9 mouse cellular contexts compared by ENCODE assay signal in genomic region chr5:112864719-112865367, GRCm38 (mm10). TPM values are rescaled to one million over a fixed set of nuclear protein-coding genes. Genes with fewer than 3 reads are reported as not detected.
A peak's percentile ranks its signal among the peaks of the same experiment; 100 is the strongest.
DNase-seq lines count a peak whose midpoint lies in the region; ATAC-seq lines count a peak whose summit lies in the region.
"Had no signal": no experiment of that assay in that cellular context is flagged by ENCODE, and none has a peak within 500 bp of the region (broad histone marks: within the 10 kb centered on the region; RNA-seq: fewer than 3 reads in every experiment).

No protein-coding gene starts in this region.

- 46% methylated on average over 4 of the region's 4 CpGs for WGBS in heart, embryonic 10.5 days
- 48% methylated on average over 4 of the region's 4 CpGs for WGBS in embryonic facial prominence, embryonic 10.5 days
- WGBS in limb, embryonic 10.5 days, result 53% methylated on average over 4 of the region's 4 CpGs

- H3K27me3 ChIP-seq in heart, embryonic 10.5 days (ENCODE audit: insufficient read depth, poor library complexity, severe bottlenecking), result 0 out of 2 replicates have a peak, but pooled peaks cover 4% of the 10 kb centered on the region
- H3K27me3 ChIP-seq in embryonic facial prominence, embryonic 10.5 days (replicated peaks; ENCODE audit: low read depth, poor library complexity, severe bottlenecking), result peaks cover 18% of the 10 kb centered on the region; the same call in 1 of the 2 replicates
- peaks cover under 1% of the 10 kb centered on the region; the same call in 1 of the 2 replicates for H3K27me3 ChIP-seq in limb, embryonic 10.5 days (ENCODE audit: low read depth, poor library complexity, severe bottlenecking)
- H3K27me3 ChIP-seq: Patski had no signal

- H3K9me3 ChIP-seq in heart, embryonic 10.5 days, result no peaks in the 10 kb centered on the region
- no peaks in the 10 kb centered on the region for H3K9me3 ChIP-seq in embryonic facial prominence, embryonic 10.5 days
- no peaks in the 10 kb centered on the region for H3K9me3 ChIP-seq in limb, embryonic 10.5 days (replicated peaks)

- no peak overlapping the region for H3K4me3 ChIP-seq in heart, embryonic 10.5 days
- H3K4me3 ChIP-seq in embryonic facial prominence, embryonic 10.5 days, result no peak overlapping the region
- H3K4me3 ChIP-seq in limb, embryonic 10.5 days, result no peak overlapping the region

- no peak overlapping the region for H3K27ac ChIP-seq in heart, embryonic 10.5 days
- H3K27ac ChIP-seq in embryonic facial prominence, embryonic 10.5 days (replicated peaks), result no peak overlapping the region
- H3K27ac ChIP-seq in limb, embryonic 10.5 days, result no peak overlapping the region

- H3K4me1 ChIP-seq in heart, embryonic 10.5 days, result no peaks in the 10 kb centered on the region
- H3K4me1 ChIP-seq in embryonic facial prominence, embryonic 10.5 days, result peaks cover 6% of the 10 kb centered on the region; the same call in 1 of the 2 replicates
- H3K4me1 ChIP-seq in limb, embryonic 10.5 days, result peaks cover 16% of the 10 kb centered on the region

- ATAC-seq in megakaryocyte-erythroid progenitor cell, adult 5-6 weeks (replicated peaks; ENCODE audit: low FRiP score, low TSS enrichment, poor library complexity, severe bottlenecking), result no peak
- ATAC-seq: Patski had no signal

- peak; percentile 44 to 61 for DNase-seq in heart, postnatal 14 days
- DNase-seq in heart, embryonic 10.5 days (ENCODE audit: low spot score), result no peak
- DNase-seq in urinary bladder, postnatal 25 days (ENCODE audit: low spot score), result peak; percentile 44
- no peak for DNase-seq in urinary bladder, postnatal 10 days (ENCODE audit: low spot score)
- peak; percentile 61 for DNase-seq in embryonic facial prominence, embryonic 10.5 days (ENCODE audit: low spot score)
- DNase-seq in limb, embryonic 10.5 days (ENCODE audit: low spot score), result peak; percentile 75
- peak; percentile 85 for DNase-seq in testis, postnatal 10 days (ENCODE audit: low spot score)

- intact Hi-C loops in heart, postnatal 14 days (cut with DNase I), result loop anchor here (1.0 to 2.0 kb wide), 2 partner anchors 394 to 431 kb away; no protein-coding TSS in a partner anchor

- H3K36me3 ChIP-seq in heart, embryonic 10.5 days, result peaks cover 91% of the 10 kb centered on the region
- no peaks in the 10 kb centered on the region for H3K36me3 ChIP-seq in embryonic facial prominence, embryonic 10.5 days (replicated peaks)
- no peaks in the 10 kb centered on the region for H3K36me3 ChIP-seq in limb, embryonic 10.5 days

RNA-seq across cellular contexts. Expression of gene Myo18b, which starts 31.3 kb away (rescaled TPM):
- total RNA-seq in heart, postnatal 14 days (2021), result 100 to 1,000 TPM; 239 to 240 TPM
- polyA plus RNA-seq in heart, embryonic 10.5 days (2016; fragmentation: Nextera tagmentation; extraction: Ambion mirVana), result 17.0 and 28.0 TPM in 2 replicates
- polyA plus RNA-seq in embryonic facial prominence, embryonic 10.5 days (2016; fragmentation: Nextera tagmentation; extraction: Ambion mirVana), result 0.19 TPM in 2 replicates
- 0.30 and 0.41 TPM in 2 replicates for polyA plus RNA-seq in limb, embryonic 10.5 days (2016; fragmentation: Nextera tagmentation; extraction: Ambion mirVana)
- not detected in 2 replicates for total RNA-seq in megakaryocyte-erythroid progenitor cell, adult 5-6 weeks (2014; fragmentation: Nextera tagmentation)
- not detected in 2 replicates for total RNA-seq in megakaryocyte-erythroid progenitor cell, adult 5-6 weeks (2017)
- polyA plus RNA-seq: Patski had no signal

Comparison
In these comparisons a context has a peak if more than half of its experiments do, and no peak if none do; other contexts are left out.
1. DNase-seq: peak in heart, postnatal 14 days (2 of 2), urinary bladder, postnatal 25 days (single experiment), embryonic facial prominence, embryonic 10.5 days (single experiment), limb, embryonic 10.5 days (single experiment) and testis, postnatal 10 days (single experiment); none in heart, embryonic 10.5 days (single experiment) and urinary bladder, postnatal 10 days (single experiment).
2. RNA of gene Myo18b, which starts 31.3 kb away (polyA plus RNA-seq): 17.0 to 28.0 TPM in heart, embryonic 10.5 days; 0.30 to 0.41 TPM in limb, embryonic 10.5 days and 0.19 TPM in embryonic facial prominence, embryonic 10.5 days; every median in the first group is over 10 times any median in the second.